Mouse (Mus musculus) cerebellum, adult 9-10 months (tissue): ENCODE data around the gene Apold1.
A peak's percentile ranks its signal among the peaks of the same experiment; 100 is the strongest.

Experiments used
- DNase-seq: peaks from one replicate; pipeline ENCODE4 v3.0.0; 2022

The Apold1 gene

DNA sequence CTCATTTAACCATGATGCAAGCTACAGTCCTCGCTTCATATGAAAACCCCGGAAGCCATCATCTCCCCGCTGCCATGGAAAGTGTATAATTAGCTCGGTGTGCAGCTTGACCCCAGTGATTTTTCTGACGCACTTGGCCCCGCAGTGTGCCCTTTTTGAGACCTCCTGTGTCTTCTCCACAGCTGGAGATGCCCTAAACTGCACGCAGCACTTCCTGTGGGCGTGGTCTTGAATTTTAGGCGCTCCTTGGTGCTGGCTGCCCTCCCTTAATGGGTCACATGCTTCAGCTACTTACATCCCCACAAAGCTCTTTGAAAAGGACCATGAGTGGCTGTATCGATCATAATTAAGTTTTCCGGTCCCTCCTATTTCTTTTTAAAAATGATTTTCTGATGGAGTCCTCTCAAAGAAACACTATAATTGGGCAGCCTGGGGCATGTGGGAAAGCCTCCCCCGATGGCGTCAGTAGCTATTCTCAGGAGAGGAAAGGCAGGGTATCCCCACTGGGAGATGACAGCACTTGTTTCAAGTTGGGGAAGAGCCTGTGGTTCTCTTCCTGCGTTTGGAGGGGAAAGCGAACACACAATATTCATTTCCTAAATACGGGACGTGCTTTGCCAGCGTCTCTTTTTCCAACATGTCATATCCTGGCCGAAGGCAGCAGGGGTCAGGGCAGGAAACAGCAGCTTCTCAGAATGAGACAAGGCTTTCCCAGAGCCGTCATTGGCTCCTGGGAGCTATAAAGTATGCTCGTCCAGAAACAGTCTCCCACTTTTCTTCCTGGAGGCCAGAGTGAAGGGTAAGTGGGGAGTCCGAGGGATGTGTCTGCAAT lies at the start of gene Apold1:
Gene Apold1 (plus strand): TSS at position 488 of the 832 bp plus-strand sequence.
- DNase-seq: no peak

DNA sequence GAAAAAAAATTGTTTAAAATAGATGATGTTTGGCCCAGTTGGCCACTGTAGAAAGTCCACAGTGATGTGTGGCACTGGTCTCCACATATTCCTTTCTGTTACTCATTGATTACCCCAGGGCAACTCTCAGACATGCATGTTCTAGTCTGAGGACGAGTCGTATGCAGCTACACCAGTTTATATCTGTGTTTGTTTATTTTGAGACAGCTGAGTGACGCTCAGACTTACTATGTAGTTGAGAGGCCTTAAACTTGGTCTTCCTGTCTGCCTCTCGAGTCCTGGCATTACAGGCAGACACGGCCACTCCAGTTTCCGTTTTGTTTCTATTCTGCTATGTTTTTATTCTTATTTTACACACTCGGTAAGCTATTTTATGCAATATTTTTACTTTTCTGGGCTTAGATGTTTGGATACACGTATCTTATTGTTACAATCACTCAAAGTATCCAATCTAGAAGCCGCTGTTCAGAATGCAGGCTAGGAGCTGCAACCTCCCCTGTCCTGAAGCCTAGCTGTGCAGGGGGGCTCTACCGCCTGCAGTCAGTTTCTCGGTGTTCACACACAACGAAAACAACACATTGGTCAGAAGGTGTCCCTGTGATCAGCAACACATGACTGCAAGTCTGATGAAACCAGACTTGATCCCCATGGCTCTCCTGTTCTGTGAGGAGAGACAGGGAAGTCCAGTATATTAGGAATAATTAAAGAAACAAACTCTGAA lies 48.9 kb upstream of the Apold1 start:
- no peak for DNase-seq

DNA sequence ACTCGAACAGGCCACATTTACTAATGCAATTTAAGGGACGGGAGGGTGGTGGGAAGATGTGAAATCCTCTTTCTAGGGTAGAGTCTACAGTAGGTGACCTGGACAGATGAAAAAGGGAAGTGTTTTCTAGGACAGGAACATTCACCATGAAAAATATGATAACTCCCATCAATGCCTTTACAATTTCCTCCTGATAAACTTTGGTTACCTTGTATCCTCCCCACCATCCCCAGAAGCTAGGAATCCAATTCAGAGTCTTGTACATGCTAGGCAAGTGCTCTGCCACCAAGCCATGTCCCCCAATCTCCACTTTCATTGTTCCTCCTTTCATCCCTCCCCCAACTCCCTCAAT lies 48.3 kb upstream of the Apold1 start:
- no peak for DNase-seq

DNA sequence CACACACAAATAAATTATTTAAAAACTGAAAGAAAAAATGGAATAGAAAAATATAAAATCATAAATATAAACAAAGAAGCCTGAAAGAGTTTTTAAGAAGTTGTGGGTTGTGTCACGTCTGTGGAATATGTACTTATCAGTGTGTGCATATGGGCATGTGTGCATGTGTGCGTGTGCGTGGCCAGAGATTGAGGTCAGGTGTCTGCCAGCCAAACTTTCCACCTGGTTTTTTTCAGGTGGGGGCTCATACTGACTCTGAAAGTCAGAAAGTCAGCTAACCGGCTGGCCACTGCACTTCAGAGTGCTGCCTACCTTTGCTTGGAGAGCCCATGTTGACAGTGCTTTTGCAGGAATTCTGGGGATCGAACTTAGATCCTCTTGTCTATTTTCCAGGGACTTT lies 47.2 kb upstream of the Apold1 start:
- no peak for DNase-seq

DNA sequence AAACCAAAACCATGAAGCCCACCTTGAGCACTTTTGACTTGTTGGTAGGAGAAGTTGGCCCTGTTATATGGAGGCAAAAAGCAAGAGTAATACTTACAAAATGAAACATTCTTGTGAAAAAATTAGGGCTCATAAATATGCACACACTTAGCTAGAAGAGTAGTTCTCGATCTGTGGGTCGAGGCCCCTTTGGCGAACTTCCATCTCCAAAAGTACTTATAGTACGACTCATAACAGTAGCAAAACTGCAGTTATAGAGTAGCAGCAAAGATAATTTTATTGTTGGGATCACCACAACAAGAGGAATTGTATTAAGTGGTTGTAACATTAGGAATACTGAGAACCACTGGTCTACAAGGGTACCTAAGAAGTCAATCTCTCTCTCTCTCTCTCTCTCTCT lies 41.7 kb upstream of the Apold1 start:
- no peak for DNase-seq

DNA sequence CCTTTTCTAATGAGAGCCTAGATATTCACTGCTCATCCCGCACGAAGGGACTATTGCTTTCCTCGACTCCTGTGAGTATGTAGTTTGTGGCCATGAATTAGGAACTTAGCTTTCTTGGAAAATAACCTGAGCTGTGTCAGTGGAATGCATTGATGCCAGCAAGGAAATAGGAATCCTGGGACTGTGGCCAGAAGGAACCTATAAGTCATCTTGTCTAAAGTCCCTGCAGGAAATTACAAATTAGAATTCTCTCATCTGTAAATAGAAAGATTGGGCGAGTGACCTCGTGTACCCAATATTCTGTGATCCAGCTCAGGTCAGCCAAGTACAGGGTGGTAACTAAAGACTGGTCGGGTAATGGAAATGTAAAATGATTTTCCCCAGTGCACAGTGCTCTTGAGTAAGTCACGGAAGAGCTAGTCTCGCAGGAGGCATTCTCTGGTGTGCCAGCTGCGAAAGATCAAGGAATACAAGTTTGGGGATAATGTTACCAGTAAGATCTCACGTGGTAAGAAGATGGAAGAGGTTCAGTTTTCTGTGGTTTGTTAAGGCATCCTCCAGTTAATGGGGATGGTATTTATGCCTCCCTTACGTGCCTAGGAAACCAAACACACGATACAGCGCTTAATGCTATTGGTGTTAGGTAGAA lies 37.6 kb upstream of the Apold1 start:
- no peak for DNase-seq

DNA sequence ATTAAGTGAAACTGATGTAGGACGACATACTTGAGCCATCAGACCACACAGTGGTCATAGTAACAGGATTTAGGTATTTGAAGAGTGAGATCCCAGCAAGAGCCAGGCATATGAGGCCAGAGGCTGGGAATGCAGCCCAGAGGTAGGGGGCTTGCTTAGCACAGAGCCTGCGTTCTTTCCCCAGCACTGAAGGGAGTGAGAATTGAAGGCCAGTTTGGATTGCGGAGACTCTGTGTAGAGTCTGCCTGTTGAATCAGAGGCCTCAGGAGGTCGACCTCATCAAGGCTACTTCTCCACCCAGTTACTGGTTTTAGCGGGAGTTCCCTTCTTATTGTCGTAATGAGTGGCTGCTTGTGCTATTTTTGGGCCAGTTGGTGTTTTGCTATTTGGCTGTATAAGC lies 35.5 kb upstream of the Apold1 start:
- DNase-seq: no peak

DNA sequence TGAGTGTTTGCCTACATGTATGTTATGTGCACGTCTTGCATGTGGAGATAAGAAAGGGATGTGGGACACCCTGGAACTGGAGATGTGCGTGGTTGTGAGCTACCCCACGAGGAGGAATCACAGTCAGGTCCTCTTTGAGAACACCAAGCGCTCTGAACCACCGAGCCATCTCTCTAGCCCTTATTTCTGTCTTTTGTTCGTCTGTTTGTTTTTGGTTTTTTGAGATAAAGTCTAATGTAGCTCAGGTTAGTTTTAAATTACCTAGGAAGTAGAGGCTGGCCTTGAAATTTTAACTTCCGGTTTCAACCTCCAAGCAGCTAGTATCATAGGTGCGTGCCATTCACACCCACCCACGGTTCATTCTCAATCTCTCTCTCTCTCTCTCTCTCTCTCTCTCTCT lies 34.7 kb upstream of the Apold1 start:
- DNase-seq: no peak

DNA sequence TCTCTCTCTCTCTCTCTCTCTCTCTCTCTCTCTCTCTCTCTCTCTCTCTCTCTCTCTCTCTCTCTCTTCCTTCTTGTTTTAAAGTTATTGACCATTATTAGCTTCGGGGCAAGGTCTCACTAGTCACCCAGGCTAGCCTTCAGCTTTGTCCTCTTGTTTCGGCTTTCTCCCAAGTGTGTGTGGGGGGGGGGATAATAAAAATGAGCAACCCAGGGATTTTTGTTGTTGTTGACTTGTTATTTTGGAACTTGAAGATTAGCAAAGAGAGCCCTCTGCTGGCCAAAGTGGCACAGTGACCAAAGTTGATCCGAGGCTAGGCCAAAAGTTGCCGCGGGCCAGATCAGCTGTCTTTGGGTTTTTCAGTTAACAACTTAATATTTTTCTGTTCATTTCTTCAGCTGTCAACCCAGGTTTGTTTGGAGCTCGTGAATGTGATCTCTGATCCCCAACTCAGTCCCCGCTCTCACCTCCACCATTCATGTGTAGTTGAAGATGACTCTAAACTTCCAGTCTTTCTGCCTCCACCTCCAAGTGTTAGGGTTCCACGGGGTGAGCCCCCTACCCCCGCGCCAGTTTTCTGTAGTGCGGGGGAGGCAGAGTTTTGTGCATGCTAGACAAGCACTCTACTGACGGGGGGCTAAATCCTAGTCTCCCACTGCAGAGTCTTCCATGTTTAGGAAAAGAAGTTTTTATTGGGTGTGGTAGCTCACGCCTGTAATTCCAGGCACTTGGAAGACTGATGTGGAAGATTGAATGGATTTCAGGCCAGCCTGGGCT lies 34.0 kb upstream of the Apold1 start:
- peak; percentile 84 for DNase-seq

DNA sequence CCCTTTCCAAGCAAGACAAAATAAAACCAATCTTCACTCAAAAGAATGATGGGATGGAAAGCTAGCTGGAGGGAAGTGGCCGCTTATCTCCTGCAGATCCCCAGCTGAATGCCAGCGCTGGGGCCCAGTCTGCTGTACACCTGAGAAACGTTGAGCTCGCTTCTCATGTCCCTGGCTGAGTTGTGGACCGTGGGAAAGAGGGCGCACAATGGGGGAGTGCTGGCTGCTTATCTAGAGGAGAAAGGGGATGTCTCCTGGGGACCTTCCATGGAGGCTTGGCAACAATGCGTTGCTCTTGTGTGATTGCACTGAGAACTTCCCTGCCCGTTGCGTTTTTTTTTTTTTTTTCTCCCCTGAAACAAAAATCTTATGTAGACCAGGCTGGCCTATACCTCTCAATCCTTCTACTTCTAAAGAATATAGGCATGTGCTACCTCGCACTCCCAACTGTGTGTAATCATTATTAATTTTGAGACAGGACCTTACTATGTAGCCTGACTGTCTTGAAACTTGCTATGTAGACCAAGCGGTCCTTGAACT lies 32.9 kb upstream of the Apold1 start:
- no peak for DNase-seq

DNA sequence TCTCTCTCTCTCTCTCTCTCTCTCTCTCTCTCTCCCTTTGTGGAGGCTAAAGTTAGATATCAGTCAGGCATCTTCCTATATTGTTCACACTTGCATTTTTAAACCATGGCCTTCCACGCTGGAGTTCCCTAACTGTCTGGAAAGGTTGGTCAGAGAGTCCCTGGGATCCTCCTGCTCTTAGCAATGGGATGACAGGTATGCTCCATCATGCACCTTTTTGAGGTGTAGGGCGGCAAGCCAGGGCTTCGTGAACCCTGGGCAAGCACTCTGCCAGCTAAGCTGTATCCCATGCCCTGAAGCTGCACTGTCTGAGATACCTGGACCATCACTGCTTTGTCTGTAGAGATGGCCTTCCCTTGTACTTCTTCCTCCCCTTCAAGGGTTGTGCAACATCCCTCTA lies 32.3 kb upstream of the Apold1 start:
- no peak for DNase-seq

DNA sequence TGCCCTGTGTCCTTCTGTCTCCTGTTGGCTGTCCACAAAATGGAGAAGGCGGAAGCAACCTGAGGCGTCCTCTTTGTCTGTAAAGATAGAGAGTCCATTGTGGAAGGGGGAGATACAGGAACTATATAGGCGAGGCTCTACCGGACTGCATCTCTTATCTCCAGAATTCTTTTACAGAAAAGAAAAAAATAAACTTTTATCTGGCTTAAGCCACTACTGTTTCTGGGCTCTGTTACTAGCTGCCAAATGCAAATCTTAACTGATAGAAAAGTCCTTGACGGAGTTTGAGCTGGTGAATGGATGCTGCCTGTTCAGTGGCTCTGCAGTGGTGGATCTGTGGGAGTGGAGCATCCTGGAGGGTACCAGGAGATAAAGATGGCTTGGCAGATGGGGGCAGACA lies 30.2 kb upstream of the Apold1 start:
- no peak for DNase-seq

DNA sequence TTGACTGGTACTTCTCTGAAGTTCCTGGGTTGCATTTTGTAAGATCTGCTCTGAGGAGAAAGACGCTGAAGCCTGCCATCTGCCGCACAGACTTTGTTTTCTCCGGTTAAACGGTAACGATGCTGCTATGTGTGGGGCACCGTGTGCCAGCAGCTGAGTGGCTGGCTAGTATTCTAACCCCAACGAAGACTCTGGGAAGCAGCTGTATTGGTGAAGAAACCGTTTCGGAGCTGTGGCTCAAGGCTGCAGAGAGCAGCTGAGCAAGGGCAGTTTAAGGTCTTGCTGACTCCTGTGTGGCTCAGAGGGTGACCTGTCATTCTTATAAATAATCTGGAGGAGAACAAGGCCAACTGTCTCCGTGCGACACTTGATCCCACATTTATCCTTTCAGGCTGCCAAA lies 27.5 kb upstream of the Apold1 start:
- DNase-seq: no peak

DNA sequence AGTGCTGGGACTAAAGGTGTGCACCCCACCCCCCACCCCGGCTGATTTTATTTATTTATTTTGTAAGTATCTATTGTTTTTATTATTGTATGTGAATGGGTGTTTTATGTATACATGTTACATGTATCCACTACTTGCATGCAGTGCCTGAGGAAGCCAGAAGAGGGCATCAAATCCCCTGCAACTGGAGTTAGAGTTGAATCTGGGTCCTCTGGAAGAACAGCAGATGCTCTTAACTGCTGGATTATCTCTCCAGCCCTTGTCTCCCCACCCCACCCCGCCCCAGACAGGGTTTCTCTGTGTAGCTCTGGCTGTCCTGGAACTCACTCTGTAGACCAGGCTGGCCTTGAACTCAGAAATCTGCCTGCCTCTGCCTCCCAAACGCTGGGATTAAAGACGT lies 25.1 kb upstream of the Apold1 start:
- no peak for DNase-seq

DNA sequence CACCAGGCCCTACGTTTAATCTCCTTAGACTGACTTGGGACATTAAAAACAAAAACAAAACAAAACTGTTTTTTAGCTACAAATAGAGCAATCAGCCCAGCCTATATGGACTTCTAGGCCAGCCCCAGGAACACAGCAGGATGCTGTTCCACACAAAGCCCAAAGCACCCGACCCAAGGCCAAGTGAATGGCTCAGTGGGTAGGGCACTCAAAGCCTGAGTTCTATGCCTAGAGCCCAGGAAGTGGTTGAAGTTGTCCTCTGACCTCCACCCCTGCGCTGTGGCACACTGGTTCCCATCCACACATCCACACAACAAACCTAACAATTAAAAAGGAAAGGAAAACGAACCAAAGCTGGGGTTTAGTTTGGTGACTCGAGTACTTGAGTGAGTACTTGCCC lies 20.2 kb upstream of the Apold1 start:
- DNase-seq: no peak

DNA sequence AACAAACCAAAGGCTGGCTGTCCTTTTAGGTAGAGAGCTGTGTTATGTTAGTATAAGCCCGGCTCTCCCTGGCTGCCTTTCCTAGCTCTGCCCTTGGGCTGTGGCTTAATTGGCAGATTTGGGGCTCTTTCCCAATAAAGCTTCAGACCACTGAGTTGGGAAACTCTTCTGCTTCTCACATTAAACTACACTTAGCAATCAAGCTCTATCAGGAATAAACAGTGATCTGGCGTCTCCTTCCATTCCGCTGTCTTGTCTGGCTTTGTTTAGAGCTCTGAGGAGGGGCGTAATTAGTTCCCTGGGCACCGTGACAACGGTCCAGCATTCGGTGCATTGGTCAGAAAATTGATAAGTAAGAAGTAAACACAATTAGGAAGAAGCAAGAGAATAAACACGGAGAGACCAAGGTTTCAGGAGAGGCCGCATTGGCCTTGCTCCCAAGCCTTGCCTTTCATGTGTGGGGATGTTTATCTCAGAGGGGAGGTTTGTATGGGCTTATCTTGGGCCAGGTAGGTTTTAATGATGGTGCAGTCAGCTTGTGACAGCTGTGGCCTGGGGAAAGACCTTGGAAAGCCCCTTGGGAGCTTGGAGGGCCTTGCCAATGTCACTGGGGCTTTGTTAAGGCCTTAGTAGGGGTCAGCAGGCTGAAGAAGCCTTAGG lies 19.5 kb upstream of the Apold1 start:
- DNase-seq: no peak

DNA sequence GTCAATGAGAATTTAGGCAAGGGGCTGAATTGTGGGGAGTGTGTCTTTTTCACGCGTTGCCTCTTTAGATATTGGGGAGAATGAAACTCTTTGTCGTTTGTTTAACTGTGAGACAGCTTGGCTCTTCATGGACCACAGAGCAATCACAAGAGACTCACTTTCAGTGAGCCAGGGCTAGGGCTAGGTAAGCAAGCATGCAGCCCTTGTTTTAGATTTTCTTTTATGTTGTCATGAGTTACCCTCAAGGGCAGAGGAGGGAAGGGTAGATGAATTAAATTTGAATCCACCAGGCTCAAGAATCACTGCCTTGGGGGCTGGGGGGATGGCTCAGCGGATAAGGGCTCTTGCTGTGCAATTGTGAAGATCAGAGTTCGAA lies 19.0 kb upstream of the Apold1 start:
- DNase-seq: no peak

DNA sequence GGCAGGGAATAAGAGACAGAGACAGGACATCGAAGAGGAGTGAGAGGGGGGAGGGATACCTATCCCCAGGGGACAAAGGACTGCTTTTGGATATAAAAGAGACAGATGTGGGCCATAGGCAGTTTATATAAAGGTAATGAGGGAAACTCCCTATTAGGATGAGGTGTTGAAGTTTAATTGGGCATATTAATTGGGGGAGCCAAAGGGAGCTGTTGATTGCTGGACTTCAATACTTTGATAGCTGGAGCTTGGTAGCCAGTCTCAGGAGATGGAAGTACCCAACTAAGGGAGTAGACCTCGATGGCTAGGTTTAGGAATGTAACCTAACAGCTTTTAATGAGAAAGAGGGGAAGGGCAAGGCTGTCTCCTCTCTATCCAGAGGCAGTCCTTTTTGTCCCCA lies 17.6 kb upstream of the Apold1 start:
- DNase-seq: no peak

DNA sequence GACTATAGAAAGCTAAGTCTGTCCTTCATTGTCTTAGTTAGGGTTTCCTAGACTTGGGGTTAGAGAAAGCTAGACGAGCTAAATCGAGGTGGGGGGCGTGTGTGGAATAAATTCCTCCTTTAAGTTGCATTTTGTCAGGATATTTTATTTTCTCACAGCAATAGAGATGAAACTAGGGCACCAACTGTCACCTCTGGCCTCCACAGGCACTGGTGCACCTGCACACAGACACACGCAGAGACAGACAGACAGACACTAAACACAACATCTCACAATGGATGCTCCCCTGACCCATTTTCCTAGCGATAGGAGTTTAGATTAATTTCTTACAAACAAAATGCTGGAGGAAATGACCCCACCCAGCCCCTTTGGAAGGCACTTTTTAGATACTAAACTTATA lies 14.8 kb upstream of the Apold1 start:
- DNase-seq: no peak

DNA sequence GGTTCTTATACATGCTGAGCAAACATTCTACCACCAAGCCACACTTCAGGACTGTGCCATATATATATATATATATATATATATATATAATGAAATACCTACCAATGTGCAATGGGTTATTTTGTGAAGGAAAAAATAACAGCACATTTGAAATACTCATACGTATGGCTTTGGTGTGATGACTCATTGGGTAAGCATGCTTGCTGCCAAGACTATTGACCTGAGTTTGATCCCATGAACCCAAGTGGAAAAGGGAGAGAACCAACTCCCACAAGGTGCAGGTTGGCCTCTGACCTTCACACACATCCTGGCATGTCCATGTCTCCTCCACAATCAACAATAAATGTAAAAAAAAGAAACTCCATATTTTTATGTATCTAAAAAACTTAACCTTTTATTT lies 13.2 kb upstream of the Apold1 start:
- no peak for DNase-seq

DNA sequence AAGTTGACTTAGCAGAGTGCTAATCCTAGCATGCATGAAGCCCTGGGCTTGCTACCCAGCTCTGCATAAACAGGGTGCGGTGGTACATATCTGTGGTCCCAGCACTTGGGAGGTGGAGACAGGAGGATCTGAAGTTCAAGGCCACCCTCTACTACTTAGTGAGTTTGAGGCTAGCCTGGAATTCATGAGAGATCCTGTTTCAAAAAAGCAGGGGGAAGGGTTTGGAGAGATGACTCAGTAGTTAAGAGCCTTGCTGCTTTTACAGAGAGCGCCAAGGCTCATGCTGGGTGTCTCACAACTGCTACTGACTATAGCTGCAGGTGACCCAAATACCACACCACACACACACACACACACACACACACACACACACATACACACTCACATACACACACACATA lies 12.0 kb upstream of the Apold1 start:
- no peak for DNase-seq

DNA sequence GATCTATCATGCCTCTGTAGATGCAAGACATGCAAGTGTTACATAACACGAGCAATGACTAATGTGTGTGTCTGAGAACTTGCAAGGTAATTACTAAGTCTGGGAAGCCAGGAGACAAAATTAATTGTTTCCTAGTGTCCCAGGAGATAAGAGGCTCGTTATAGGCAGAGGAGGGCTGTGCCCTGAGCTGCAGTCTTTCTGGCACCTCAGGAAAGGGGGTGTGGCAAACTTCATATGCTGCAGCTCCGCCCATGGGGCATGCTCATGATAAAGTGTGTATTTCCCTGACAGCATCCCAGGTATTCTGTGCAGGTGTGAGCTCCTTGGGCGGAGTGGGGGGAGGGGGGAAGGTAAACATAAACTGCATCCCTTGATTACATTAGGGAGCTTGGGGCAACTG lies 9.4 kb upstream of the Apold1 start:
- no peak for DNase-seq

DNA sequence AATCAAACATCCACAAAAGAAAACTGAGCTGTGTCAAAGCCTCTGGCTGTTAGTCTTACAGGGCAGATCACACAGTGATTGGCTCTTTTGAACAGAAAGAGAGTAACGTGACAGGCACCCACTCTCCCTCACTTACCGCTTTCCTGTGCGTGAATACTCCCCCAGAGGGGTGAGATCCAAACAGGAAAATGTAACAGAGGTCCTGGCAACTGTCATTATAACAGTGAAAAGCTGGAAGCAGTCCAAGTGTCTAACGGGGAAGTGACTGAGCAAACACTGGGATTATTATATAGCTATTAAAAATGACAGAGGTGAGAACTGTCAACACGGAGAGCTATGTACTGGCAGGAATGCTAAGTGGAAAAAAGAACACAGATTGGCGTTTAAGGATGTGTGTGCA lies 4.9 kb upstream of the Apold1 start:
- no peak for DNase-seq
